Mouse (Mus musculus): ENCODE measurements around the gene Rhobtb1.

DNA sequence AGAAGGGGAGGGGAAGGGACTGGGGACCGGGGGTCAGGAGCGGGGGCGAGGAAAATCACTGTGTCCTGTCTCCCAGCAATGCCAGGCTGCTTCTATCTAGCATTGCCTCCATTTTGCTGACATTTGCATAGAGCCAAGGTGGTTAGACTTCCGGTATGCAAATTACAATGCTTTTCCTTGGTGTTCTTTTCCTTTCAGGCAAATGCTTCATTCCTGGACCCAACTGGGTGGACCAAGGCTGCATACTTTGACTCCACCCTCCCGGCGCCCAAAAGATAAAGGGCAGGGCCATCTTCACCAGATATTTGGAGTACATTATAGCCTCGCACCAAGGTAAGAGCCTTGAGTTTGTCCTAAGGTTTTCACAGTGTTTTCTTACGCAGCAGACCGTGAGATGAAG, 144.7 kb downstream of the Rhobtb1 start:
- no peak for TF ChIP-seq POLR2A (IDR thresholded peaks at IDR 0.05; ENCODE audit: extremely low read depth, insufficient read depth, low read length)
- TF ChIP-seq CTCF (IDR thresholded peaks at IDR 0.05; ENCODE audit: extremely low read depth, insufficient read depth, low read length), result no peak

All from cortical plate, adult 2 months (tissue).